Mouse (Mus musculus): ENCODE results near the gene Msh4.

- TF ChIP-seq POLR2A (IDR thresholded peaks at IDR 0.05; ENCODE audit: insufficient read depth, low read depth, low read length) (no peak), CTCF (IDR thresholded peaks at IDR 0.05; ENCODE audit: insufficient read depth, low read depth, low read length) (no peak)
Observed at GRCm38 (mm10) chr3:153913510-153914243, 7.7 kb upstream of the Msh4 start.

Data from olfactory bulb, adult 2 months (tissue).